Mouse (Mus musculus) neutrophil, adult 59 days (primary cell): ENCODE results near the gene Zfp652. TPM values are rescaled to one million over a fixed set of nuclear protein-coding genes. Genes with fewer than 3 reads are reported as not detected.

Experiments
- total RNA-seq, 2 experiments: library from RNA; stranded (reverse); gene quantifications; 1 replicate in 1 of 2; 2 replicates in 1 of 2; pipeline ENCODE4 v1.2.4; 2023

Zfp652 gene
- total RNA-seq: 10 to 100 TPM; 64.9 to 68.0 TPM

GRCm38 (mm10) chr11:95712563-95713224, at the start of gene Zfp652:
TSS of gene Zfp652 (plus strand) at chr11:95712673.

GRCm38 (mm10) chr11:95666529-95667149, 45.8 kb upstream of the Zfp652 start, which contains the start of gene Phb:
TSS of gene Phb (plus strand) at chr11:95666957.

GRCm38 (mm10) chr11:95723287-95723686, 10.8 kb downstream of the Zfp652 start, which contains the start of gene B130006D01Rik:
TSS of gene B130006D01Rik (plus strand) at chr11:95723587.

GRCm38 (mm10) chr11:95824071-95824876, 111.8 kb downstream of the Zfp652 start, which contains the start of gene Phospho1:
TSS of gene Phospho1 (plus strand) at chr11:95824499.

GRCm38 (mm10) chr11:95837059-95837458, 124.6 kb downstream of the Zfp652 start, which contains the start of gene Gngt2:
TSS of gene Gngt2 (plus strand) at chr11:95837216.

GRCm38 (mm10) chr11:95842074-95842681, 129.7 kb downstream of the Zfp652 start, which contains the start of gene Abi3:
TSS of gene Abi3 (minus strand) at chr11:95842476.

Other genes with a start within 250 kb of the Zfp652 start
- gene Nxph3, start 198.1 kb upstream of the Zfp652 start, total RNA-seq: not detected
- under 1 TPM in 1 of 2 experiments, not detected in 1; 0.13 TPM for gene Ngfr, start 124.9 kb upstream of the Zfp652 start, total RNA-seq
- gene Phb, start 45.7 kb upstream of the Zfp652 start, total RNA-seq: 10 to 100 TPM; 23.1 to 27.6 TPM
- 1 to 10 TPM; 3.7 to 4.3 TPM for gene B130006D01Rik, start 10.9 kb downstream of the Zfp652 start, total RNA-seq
- 100 to 1,000 TPM; 167 to 174 TPM for gene Phospho1, start 111.8 kb downstream of the Zfp652 start, total RNA-seq
- 10 to 100 TPM; 20.5 to 30.0 TPM for gene Gngt2, start 124.5 kb downstream of the Zfp652 start, total RNA-seq
- gene Abi3, start 129.8 kb downstream of the Zfp652 start, total RNA-seq: 10 to 100 TPM in 1 of 2 experiments, 1 to 10 TPM in 1; 9.6 to 17.9 TPM
- not detected for gene B4galnt2, start 202.2 kb downstream of the Zfp652 start, total RNA-seq